Mouse (Mus musculus) erythroblast, embryonic 14.5 days (primary cell): Measurements from ENCODE around the gene Ubc.

ENCODE experiments used
- GATA1 ChIP-seq: IDR thresholded peaks from 2 replicates; pipeline ENCODE4 v1.6.1; 2012; ENCODE audit warnings: low read length, inconsistent platforms, mixed read lengths
- TAL1 ChIP-seq: IDR thresholded peaks from 3 replicates; pipeline ENCODE4 v1.6.1; 2012; ENCODE audit warnings: low read length, inconsistent platforms, mixed read lengths

GRCm38 (mm10) chr5:125409348-125410090 is 19.5 kb upstream of the Ubc start:
- TF ChIP-seq GATA1 (no peak), TAL1 (no peak)
